Mouse (Mus musculus) liver (tissue): ENCODE measurements around the gene Zbp1.
A peak's percentile ranks its signal among the peaks of the same experiment; 100 is the strongest.

Experiments
- DNase-seq: peaks from one replicate; pipeline ENCODE4 v3.0.0-alpha.2; 2020; ENCODE audit warnings: mixed read lengths

The Zbp1 gene

GRCm38 (mm10) chr2:173246688-173247087 lies 28.0 kb upstream of the Zbp1 start:
- DNase-seq = no peak

- no peak for DNase-seq
Observed at GRCm38 (mm10) chr2:173245258-173245657, 26.5 kb upstream of the Zbp1 start.

GRCm38 (mm10) chr2:173244108-173244507 lies 25.4 kb upstream of the Zbp1 start:
- DNase-seq = no peak

GRCm38 (mm10) chr2:173243616-173244015 lies 24.9 kb upstream of the Zbp1 start:
- no peak for DNase-seq

- no peak for DNase-seq
Observed at GRCm38 (mm10) chr2:173242874-173243273, 24.2 kb upstream of the Zbp1 start.

- DNase-seq = no peak
Observed at GRCm38 (mm10) chr2:173240738-173241137, 22.0 kb upstream of the Zbp1 start.

- no peak for DNase-seq
Observed at GRCm38 (mm10) chr2:173238522-173238921, 19.8 kb upstream of the Zbp1 start.

GRCm38 (mm10) chr2:173235435-173236332 lies 17.0 kb upstream of the Zbp1 start:
- peak; percentile 30 for DNase-seq

- no peak for DNase-seq
Observed at GRCm38 (mm10) chr2:173232766-173233099, 14.0 kb upstream of the Zbp1 start.

- no peak for DNase-seq
Observed at GRCm38 (mm10) chr2:173232065-173232765, 13.5 kb upstream of the Zbp1 start.

GRCm38 (mm10) chr2:173229578-173230224 lies 11.0 kb upstream of the Zbp1 start:
- DNase-seq = peak; percentile 86

- DNase-seq = no peak
Observed at GRCm38 (mm10) chr2:173228567-173228966, 9.8 kb upstream of the Zbp1 start.

GRCm38 (mm10) chr2:173226792-173227191 lies 8.1 kb upstream of the Zbp1 start:
- no peak for DNase-seq

GRCm38 (mm10) chr2:173225906-173226305 lies 7.2 kb upstream of the Zbp1 start:
- DNase-seq = no peak

- no peak for DNase-seq
Observed at GRCm38 (mm10) chr2:173224832-173225231, 6.1 kb upstream of the Zbp1 start.

- DNase-seq = no peak
Observed at GRCm38 (mm10) chr2:173224097-173224496, 5.4 kb upstream of the Zbp1 start.

- no peak for DNase-seq
Observed at GRCm38 (mm10) chr2:173223496-173223895, 4.8 kb upstream of the Zbp1 start.

- DNase-seq = peak; percentile 1
Observed at GRCm38 (mm10) chr2:173220754-173221153, 2.0 kb upstream of the Zbp1 start.

- peak; percentile 47 for DNase-seq
Observed at GRCm38 (mm10) chr2:173219256-173219954, 682 bp upstream of the Zbp1 start.

GRCm38 (mm10) chr2:173217763-173218258 lies 912 bp downstream of the Zbp1 start:
- peak; percentile 1 for DNase-seq

- peak; percentile 2 for DNase-seq
Observed at GRCm38 (mm10) chr2:173217246-173217645, 1.5 kb downstream of the Zbp1 start.

- DNase-seq = peak; percentile 1
Observed at GRCm38 (mm10) chr2:173216840-173217239, 1.9 kb downstream of the Zbp1 start.

GRCm38 (mm10) chr2:173212227-173212626 lies 6.5 kb downstream of the Zbp1 start:
- DNase-seq = no peak
